8 mouse cellular contexts compared by ENCODE assay signal in the genomic region with DNA sequence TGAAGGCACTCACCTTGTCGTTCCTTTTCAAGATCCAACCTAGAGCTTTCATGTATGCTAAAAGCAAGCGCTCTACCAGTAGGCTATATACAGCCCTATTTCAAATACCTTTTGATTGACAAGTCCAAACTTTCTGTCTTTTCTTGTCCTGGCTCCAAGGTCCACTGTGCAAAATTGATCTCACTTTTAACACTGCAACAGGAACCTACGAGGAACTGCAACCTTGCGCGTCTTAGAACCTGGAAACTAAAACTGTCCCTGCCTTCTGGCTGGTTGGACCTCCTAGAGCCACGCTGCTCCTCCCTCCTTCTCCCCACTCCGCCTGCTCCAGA. TPM values are rescaled to one million over a fixed set of nuclear protein-coding genes. Genes with fewer than 3 reads are reported as not detected.
DNase-seq lines count a peak whose midpoint lies in the region; ATAC-seq and TF ChIP-seq lines count a peak whose summit lies in the region.

No protein-coding gene starts in this region.

- no peak for TF ChIP-seq POLR2A in lung, adult 2 months (IDR thresholded peaks at IDR 0.05; ENCODE audit: borderline replicate concordance, extremely low read depth, low read depth, low read length)
- TF ChIP-seq POLR2A in cortical plate, adult 2 months (IDR thresholded peaks at IDR 0.05; ENCODE audit: extremely low read depth, insufficient read depth, low read length), result no peak

- no peak for TF ChIP-seq CTCF in lung, adult 2 months (IDR thresholded peaks at IDR 0.05; ENCODE audit: insufficient read depth, low read length)
- TF ChIP-seq CTCF in cortical plate, adult 2 months (IDR thresholded peaks at IDR 0.05; ENCODE audit: extremely low read depth, insufficient read depth, low read length), result no peak
- no peak for TF ChIP-seq CTCF in hindbrain, postnatal 0 days (IDR thresholded peaks at IDR 0.05; ENCODE audit: low read depth)

- H3K4me1 ChIP-seq in lung, adult 2 months (ENCODE audit: control insufficient read depth, insufficient read depth, low read length), result peaks cover 6% of the 10 kb centered on the region
- H3K4me1 ChIP-seq in cortical plate, adult 2 months (ENCODE audit: control insufficient read depth, insufficient read depth, low read length), result peaks cover 3% of the 10 kb centered on the region
- H3K4me1 ChIP-seq in hindbrain, postnatal 0 days (ENCODE audit: insufficient read depth, low read length), result peaks cover 10% of the 10 kb centered on the region
- H3K4me1 ChIP-seq in neural tube, embryonic 13.5 days (replicated peaks), result peaks cover 22% of the 10 kb centered on the region

- H3K4me2 ChIP-seq in hindbrain, postnatal 0 days (ENCODE audit: low read depth, low read length), result peak overlapping the region; percentile 96
- H3K4me2 ChIP-seq in neural tube, embryonic 13.5 days, result peak overlapping the region; percentile 89

- no peaks in the 10 kb centered on the region for H3K27me3 ChIP-seq in hindbrain, postnatal 0 days (ENCODE audit: insufficient read depth, low read length)
- no peaks in the 10 kb centered on the region; the same call in 1 of the 2 replicates for H3K27me3 ChIP-seq in neural tube, embryonic 13.5 days

- no peaks in the 10 kb centered on the region for H3K9me3 ChIP-seq in hindbrain, postnatal 0 days (ENCODE audit: low read length)
- H3K9me3 ChIP-seq in neural tube, embryonic 13.5 days, result no peaks in the 10 kb centered on the region

- H3K36me3 ChIP-seq in hindbrain, postnatal 0 days (ENCODE audit: insufficient read depth, low read length), result no peaks in the 10 kb centered on the region
- peaks cover 10% of the 10 kb centered on the region for H3K36me3 ChIP-seq in neural tube, embryonic 13.5 days

- no peak overlapping the region for H3K27ac ChIP-seq in cortical plate, adult 2 months (ENCODE audit: insufficient read depth, low read length)
- H3K27ac ChIP-seq in hindbrain, postnatal 0 days, result no peak overlapping the region
- H3K27ac ChIP-seq in neural tube, embryonic 13.5 days (replicated peaks), result 0 out of 2 replicates have a peak overlapping the region, but pooled peaks have one; percentile 38

- no peak for ATAC-seq in hindbrain, postnatal 0 days
- no peak; the same call in 1 of the 2 replicates for ATAC-seq in neural tube, embryonic 13.5 days (ENCODE audit: low read depth)

- H3K4me3 ChIP-seq in lung, adult 2 months (replicated peaks; ENCODE audit: extremely low read depth, low read depth, low read length), result peak overlapping the region; percentile 78
- H3K4me3 ChIP-seq in cortical plate, adult 2 months (ENCODE audit: insufficient read depth, low read length), result peak overlapping the region; percentile 94
- peak overlapping the region; percentile 84 for H3K4me3 ChIP-seq in hindbrain, postnatal 0 days (ENCODE audit: low read length)
- H3K4me3 ChIP-seq in neural tube, embryonic 13.5 days, result peak overlapping the region; percentile 80

- WGBS in lung, adult 2 months, result 36% methylated on average over 7 of the region's 7 CpGs
- 23% methylated on average over 7 of the region's 7 CpGs for WGBS in hindbrain, postnatal 0 days
- 26% methylated on average over 7 of the region's 7 CpGs for WGBS in neural tube, embryonic 13.5 days

- intact Hi-C loops in left cerebral cortex, postnatal 25 days (cut with DNase I), result no loop called here

- no peak for DNase-seq in lung, adult 2 months
- DNase-seq in lung, adult 18-20 months, result no peak
- DNase-seq in hindbrain, postnatal 0 days (ENCODE audit: low spot score), result no peak
- no peak for DNase-seq in gastrocnemius, postnatal 10 days
- DNase-seq in thymus, adult 18-20 months, result no peak
- no peak for DNase-seq in left cerebral cortex, postnatal 25 days (ENCODE audit: low spot score in 2 of 2)

- H3K9ac ChIP-seq in hindbrain, postnatal 0 days (replicated peaks; ENCODE audit: low read length), result peak overlapping the region; percentile 79
- H3K9ac ChIP-seq in neural tube, embryonic 13.5 days, result peak overlapping the region; percentile 89

RNA-seq across cellular contexts. Expression of gene Ola1, which starts 5.2 kb away (rescaled TPM):
- 2.4 and 5.3 TPM in 2 replicates for polyA plus RNA-seq in lung, adult 2 months (2012; rRNA removed)
- polyA plus RNA-seq in cortical plate, adult 2 months (2012; rRNA removed), result 69.6 and 70.5 TPM in 2 replicates
- 39.7 and 49.9 TPM in 2 replicates for total RNA-seq in hindbrain, postnatal 0 days (2014; rRNA removed)
- polyA plus RNA-seq in hindbrain, postnatal 0 days (2015; fragmentation: Nextera tagmentation; extraction: Ambion mirVana), result 102 and 105 TPM in 2 replicates
- 102 and 110 TPM in 2 replicates for polyA plus RNA-seq in neural tube, embryonic 13.5 days (2015; fragmentation: Nextera tagmentation; extraction: Ambion mirVana)
- total RNA-seq in gastrocnemius, postnatal 10 days (2021), result 100 to 1,000 TPM; 101 to 120 TPM
- 100 to 1,000 TPM in 1 of 2 experiments, 10 to 100 TPM in 1; 97.8 to 103 TPM for total RNA-seq in left cerebral cortex, postnatal 25 days (2021)

RNA-seq across cellular contexts. Expression of gene Sp9, which starts 58.2 kb away (rescaled TPM):
- polyA plus RNA-seq in lung, adult 2 months (2012; rRNA removed), result not detected in 2 replicates
- polyA plus RNA-seq in cortical plate, adult 2 months (2012; rRNA removed), result 1.3 and 2.3 TPM in 2 replicates
- total RNA-seq in hindbrain, postnatal 0 days (2014; rRNA removed), result 1.7 and 3.8 TPM in 2 replicates
- polyA plus RNA-seq in hindbrain, postnatal 0 days (2015; fragmentation: Nextera tagmentation; extraction: Ambion mirVana), result 0.49 and 0.63 TPM in 2 replicates
- polyA plus RNA-seq in neural tube, embryonic 13.5 days (2015; fragmentation: Nextera tagmentation; extraction: Ambion mirVana), result 1.5 TPM in 2 replicates
- total RNA-seq in gastrocnemius, postnatal 10 days (2021), result under 1 TPM in 1 of 2 experiments, not detected in 1; 0.05 TPM
- total RNA-seq in left cerebral cortex, postnatal 25 days (2021), result 1 to 10 TPM; 2.5 to 4.1 TPM

Comparison
In these comparisons a context has a peak if more than half of its experiments do, and no peak if none do; other contexts are left out.
1. RNA of gene Ola1, which starts 5.2 kb away (polyA plus RNA-seq): 102 to 105 TPM in hindbrain, postnatal 0 days, 102 to 110 TPM in neural tube, embryonic 13.5 days and 69.6 to 70.5 TPM in cortical plate, adult 2 months; 2.4 to 5.3 TPM in lung, adult 2 months; every median in the first group is over 10 times any median in the second.
2. Peak in every context shown above with its lines, with median percentiles within 50 percentile points of each other: H3K4me3 ChIP-seq.